Mouse (Mus musculus) midbrain, embryonic 14.5 days (tissue): ENCODE measurements around the gene Ggn. TPM values are rescaled to one million over a fixed set of nuclear protein-coding genes. Genes with fewer than 3 reads are reported as not detected.

Experiments used
- ATAC-seq: fragments of 200-750 bp; cut with Nextera tagmentation; 2 replicates; pipeline ENCODE4 v1.8.0; 2017; ENCODE audit warnings: moderate number of reproducible peaks, moderate library complexity; ENCODE audit not compliant: low FRiP score, low TSS enrichment
- DNase-seq: peaks from one replicate; pipeline ENCODE4 v3.0.0-alpha.2; 2015
- H3K27ac ChIP-seq: fragments of 300-500 bp; sonication (generic); replicated peaks from 2 replicates; pipeline ENCODE4 v1.5.1; 2014; ENCODE audit warnings: mild to moderate bottlenecking, low read depth, low read length, moderate library complexity
- H3K27me3 ChIP-seq: fragments of 300-500 bp; sonication (generic); 2 replicates; pipeline ENCODE4 v1.6.1; 2014; ENCODE audit warnings: low read length, control low read depth, mixed read lengths; ENCODE audit not compliant: control insufficient read depth, insufficient read depth
- H3K36me3 ChIP-seq: fragments of 300-500 bp; sonication (generic); 2 replicates; pipeline ENCODE4 v1.6.1; 2014; ENCODE audit warnings: low read length, control low read depth; ENCODE audit not compliant: control insufficient read depth, insufficient read depth
- H3K4me1 ChIP-seq: fragments of 300-500 bp; sonication (generic); 2 replicates; pipeline ENCODE4 v1.6.1; 2014; ENCODE audit warnings: mild to moderate bottlenecking, antibody characterized with exemption, low read length, control low read depth; ENCODE audit not compliant: control insufficient read depth, insufficient read depth
- H3K4me2 ChIP-seq: fragments of 300-500 bp; sonication (generic); 2 replicates; pipeline ENCODE4 v1.6.1; 2014; ENCODE audit warnings: mild to moderate bottlenecking, low read length, moderate library complexity
- H3K4me3 ChIP-seq: fragments of 300-500 bp; sonication (generic); replicated peaks from 2 replicates; pipeline ENCODE4 v1.5.1; 2014; ENCODE audit warnings: low read depth, low read length
- H3K9ac ChIP-seq: fragments of 300-500 bp; sonication (generic); replicated peaks from 2 replicates; pipeline ENCODE4 v1.6.1; 2014; ENCODE audit warnings: mild to moderate bottlenecking, low read length, moderate library complexity
- H3K9me3 ChIP-seq: fragments of 300-500 bp; sonication (generic); 2 replicates; pipeline ENCODE4 v1.6.1; 2016; ENCODE audit warnings: low read length, control low read depth, mixed read lengths; ENCODE audit not compliant: control insufficient read depth
- WGBS: fragments of 180-500 bp; shearing (Covaris S2); extraction: QIAGEN DNeasy Blood & Tissue Kit; methylation state at CpG from one replicate; pipeline ENCODE4 v1.1.7; 2014; 5-methylcytosine and 5-hydroxymethylcytosine counted together
- polyA plus RNA-seq: library from polyadenylated mRNA; unstranded; fragments of >200 nt; fragmentation: Nextera tagmentation; extraction: Ambion mirVana; gene quantifications from 2 replicates; pipeline ENCODE4 v1.2.1, GENCODE M21; 2014

Gene Ggn
- polyA plus RNA-seq, 1 experiment from 2014 or later, result 0.32 TPM

- peak overlapping the region; percentile 70 for H3K4me3 ChIP-seq
- H3K4me1 ChIP-seq, result peaks cover 25% of the 10 kb centered on the region
- peak overlapping the region; percentile 70 for H3K9ac ChIP-seq
- no peak for ATAC-seq
- WGBS, result under 1% methylated on average over 10 of the region's 10 CpGs
- H3K27me3 ChIP-seq, result peaks cover 26% of the 10 kb centered on the region
- H3K36me3 ChIP-seq, result peaks cover 6% of the 10 kb centered on the region; the same call in 1 of the 2 replicates
- H3K9me3 ChIP-seq, result no peaks in the 10 kb centered on the region
- DNase-seq, result no peak
- peak overlapping the region; percentile 71 for H3K4me2 ChIP-seq
- H3K27ac ChIP-seq, result peak overlapping the region; percentile 92
Observed at GRCm38 (mm10) chr7:29168121-29168695, 1.8 kb upstream of the Ggn start.

- Histone ChIP-seq H3K36me3 (peaks cover 12% of the 10 kb centered on the region), H3K27ac (peak overlapping the region; percentile 92), H3K27me3 (peaks cover 32% of the 10 kb centered on the region), H3K4me2 (peak overlapping the region; percentile 71), H3K4me1 (peaks cover 25% of the 10 kb centered on the region), H3K4me3 (peak overlapping the region; percentile 70), H3K9ac (peak overlapping the region; percentile 70), H3K9me3 (no peaks in the 10 kb centered on the region)
- 1% methylated on average over 14 of the region's 14 CpGs for WGBS
- DNase-seq, result peak; percentile 85
- peak; percentile 16; the same call in 1 of the 2 replicates for ATAC-seq
Observed at GRCm38 (mm10) chr7:29168791-29169230, 1.2 kb upstream of the Ggn start.

- peak; percentile 92 for DNase-seq
- peak overlapping the region; percentile 70 for H3K4me3 ChIP-seq
- peaks cover 18% of the 10 kb centered on the region for H3K36me3 ChIP-seq
- 1% methylated on average over 34 of the region's 39 CpGs for WGBS
- H3K4me1 ChIP-seq, result peaks cover 25% of the 10 kb centered on the region
- peak overlapping the region; percentile 92 for H3K27ac ChIP-seq
- H3K9ac ChIP-seq, result peak overlapping the region; percentile 70
- peak overlapping the region; percentile 71 for H3K4me2 ChIP-seq
- H3K9me3 ChIP-seq, result no peaks in the 10 kb centered on the region
- peak; percentile 81 for ATAC-seq
- peaks cover 37% of the 10 kb centered on the region for H3K27me3 ChIP-seq
Observed at GRCm38 (mm10) chr7:29169231-29170065, 562 bp upstream of the Ggn start.

GRCm38 (mm10) chr7:29170755-29171561 is 948 bp downstream of the Ggn start:
- Histone ChIP-seq H3K27ac (no peak overlapping the region), H3K9ac (peak overlapping the region; percentile 26; the same call in 1 of the 2 replicates), H3K27me3 (peaks cover 37% of the 10 kb centered on the region), H3K4me3 (peak overlapping the region; percentile 70), H3K4me1 (peaks cover 25% of the 10 kb centered on the region), H3K9me3 (no peaks in the 10 kb centered on the region), H3K4me2 (peak overlapping the region; percentile 71), H3K36me3 (peaks cover 33% of the 10 kb centered on the region)
- no peak for ATAC-seq
- DNase-seq, result peak; percentile 25
- 1% methylated on average over 43 of the region's 43 CpGs for WGBS

GRCm38 (mm10) chr7:29171562-29172097 is 1.6 kb downstream of the Ggn start:
- WGBS, result 5% methylated on average over 34 of the region's 34 CpGs
- ATAC-seq, result no peak
- H3K9ac ChIP-seq, result peak overlapping the region; percentile 26; the same call in 1 of the 2 replicates

GRCm38 (mm10) chr7:29172390-29173016 is 2.5 kb downstream of the Ggn start:
- H3K4me1 ChIP-seq, result peaks cover 25% of the 10 kb centered on the region
- WGBS, result 32% methylated on average over 32 of the region's 32 CpGs
- DNase-seq (no peak), ATAC-seq (no peak)
- no peak overlapping the region for H3K9ac ChIP-seq
- peaks cover 47% of the 10 kb centered on the region for H3K36me3 ChIP-seq
- H3K4me2 ChIP-seq, result no peak overlapping the region
- H3K4me3 ChIP-seq, result no peak overlapping the region
- no peaks in the 10 kb centered on the region for H3K9me3 ChIP-seq
- H3K27me3 ChIP-seq, result peaks cover 37% of the 10 kb centered on the region
- no peak overlapping the region for H3K27ac ChIP-seq

More at GRCm38 (mm10) chr7:29171562-29172097, 1.6 kb downstream of the Ggn start:
- Histone ChIP-seq H3K4me1 (peaks cover 25% of the 10 kb centered on the region), H3K36me3 (peaks cover 40% of the 10 kb centered on the region), H3K9me3 (no peaks in the 10 kb centered on the region), H3K4me3 (peak overlapping the region; percentile 70), H3K27ac (no peak overlapping the region), H3K4me2 (peak overlapping the region; percentile 71), H3K27me3 (peaks cover 37% of the 10 kb centered on the region)
- DNase-seq, result peak; percentile 20

- Histone ChIP-seq H3K9me3 (no peaks in the 10 kb centered on the region), H3K9ac (no peak overlapping the region), H3K4me3 (no peak overlapping the region), H3K4me2 (peak overlapping the region; percentile 89), H3K36me3 (peaks cover 42% of the 10 kb centered on the region), H3K4me1 (peaks cover 15% of the 10 kb centered on the region), H3K27ac (no peak overlapping the region), H3K27me3 (peaks cover 12% of the 10 kb centered on the region)
- WGBS, result 92% methylated on average over 4 of the region's 4 CpGs
- no peak for DNase-seq
- ATAC-seq, result no peak
Observed at GRCm38 (mm10) chr7:29178106-29178505, 8.1 kb downstream of the Ggn start.

- DNase-seq (no peak), ATAC-seq (no peak)
- Histone ChIP-seq H3K4me1 (peaks cover 15% of the 10 kb centered on the region), H3K27me3 (peaks cover 2% of the 10 kb centered on the region; the same call in 1 of the 2 replicates), H3K4me3 (peak overlapping the region; percentile 81), H3K9ac (peak overlapping the region; percentile 73), H3K36me3 (peaks cover 30% of the 10 kb centered on the region), H3K4me2 (peak overlapping the region; percentile 89), H3K27ac (no peak overlapping the region), H3K9me3 (no peaks in the 10 kb centered on the region)
- 52% methylated on average over 7 of the region's 7 CpGs for WGBS
Observed at GRCm38 (mm10) chr7:29179323-29179722, 9.3 kb downstream of the Ggn start.
